Mouse (Mus musculus) stomach, postnatal 0 days (tissue): ENCODE measurements at regions not wholly inside any gene's neighbourhood (a gene's known extent, or its start where the extent isn't known, plus 50 kb on each side); places are given as distances from the start of the nearest gene placed in this dataset.

Experiments
- CTCF ChIP-seq: IDR thresholded peaks from 2 replicates; pipeline ENCODE4 v1.5.1; 2016; ENCODE audit warnings: antibody characterized with exemption, low read depth, mild to moderate bottlenecking, moderate library complexity
- EP300 ChIP-seq: optimal IDR thresholded peaks from 2 replicates; pipeline ENCODE3; 2016; ENCODE audit warnings: antibody characterized with exemption

DNA sequence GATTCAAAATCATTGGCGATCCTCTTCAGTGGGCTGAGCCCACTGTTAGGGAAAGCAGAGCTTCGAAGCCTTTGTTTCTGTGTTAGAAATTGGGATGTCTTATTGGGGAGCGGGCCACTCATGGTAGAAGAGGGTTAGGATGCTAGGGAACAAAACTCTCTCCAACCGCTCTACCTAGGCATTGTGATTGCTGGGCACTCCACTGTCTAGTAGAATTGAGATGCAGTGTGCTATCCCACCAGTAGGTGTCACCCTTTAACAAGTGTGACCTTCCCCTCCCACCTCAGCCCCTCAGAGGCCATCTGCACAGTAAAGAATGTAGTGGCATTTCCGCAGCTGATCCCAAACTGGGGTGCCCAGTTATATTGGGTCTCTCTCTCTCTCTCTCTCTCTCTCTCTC lies 52.2 kb upstream of the Dlx2 start:
- TF ChIP-seq CTCF (peak; percentile 94), EP300 (no peak)
